Mouse (Mus musculus) brain, adult 2 months (tissue): Measurements from ENCODE around the gene Snhg11.

Experiments used
- DNase-seq: peaks from one replicate; pipeline ENCODE4 v3.0.0; 2011; ENCODE audit warnings: low read depth, low spot score

Snhg11 gene

DNA sequence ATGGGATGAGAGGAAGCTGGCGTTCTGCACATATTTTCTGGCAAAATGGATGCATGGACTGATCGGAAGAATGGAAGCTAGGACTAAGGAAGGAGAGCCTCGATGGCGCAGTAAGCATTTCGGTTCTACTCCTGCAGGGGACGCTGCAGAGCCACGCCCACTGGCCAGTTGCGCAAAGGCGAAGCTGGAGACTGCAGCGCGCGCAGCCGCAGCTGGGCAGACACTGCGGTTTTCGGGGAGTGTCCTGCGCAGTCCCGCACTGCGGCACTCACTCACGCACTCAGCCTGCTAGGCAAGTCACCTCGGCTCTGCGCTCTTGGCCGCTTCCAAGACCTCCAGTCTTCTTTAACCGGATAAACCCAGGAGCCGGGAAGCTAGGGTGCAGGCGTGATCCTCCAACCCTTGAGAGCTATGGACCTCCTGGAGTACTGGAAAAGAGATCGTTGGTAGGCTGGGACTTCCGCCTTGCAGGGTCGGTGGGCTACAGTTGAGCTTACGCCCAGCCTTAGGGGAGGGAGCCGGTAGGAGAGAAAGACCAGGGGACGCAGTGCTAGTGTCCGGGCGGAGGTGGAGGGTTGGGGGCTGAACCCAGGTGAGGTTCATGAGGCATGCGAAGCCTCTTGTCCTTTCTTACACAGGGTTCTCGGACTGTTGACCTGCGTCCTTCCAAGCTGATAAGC is at the start of gene Snhg11:
TSS of gene Snhg11 (plus strand) at position 196 of the 680 bp plus-strand sequence.
- DNase-seq = peak; percentile 96

DNA sequence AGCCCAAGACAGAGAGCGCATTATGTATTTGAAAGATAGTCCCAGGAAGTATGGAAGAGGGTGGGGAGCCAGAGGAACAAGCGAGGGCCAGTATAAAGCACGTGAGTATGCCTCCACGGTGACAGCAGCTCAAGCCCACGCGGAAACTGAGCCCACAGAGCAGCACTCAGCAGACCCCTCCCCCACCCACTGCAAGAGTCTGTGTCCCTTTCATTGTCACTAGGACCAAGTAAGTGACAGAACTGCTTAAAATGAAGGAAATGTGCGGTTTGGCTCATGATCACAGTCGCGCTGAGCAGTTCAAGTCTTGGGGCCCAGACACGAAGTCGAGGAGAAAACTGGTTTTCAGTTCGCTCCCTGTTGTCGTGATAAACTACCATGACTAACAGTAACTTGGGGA is 41.1 kb upstream of the Snhg11 start:
- no peak for DNase-seq

DNA sequence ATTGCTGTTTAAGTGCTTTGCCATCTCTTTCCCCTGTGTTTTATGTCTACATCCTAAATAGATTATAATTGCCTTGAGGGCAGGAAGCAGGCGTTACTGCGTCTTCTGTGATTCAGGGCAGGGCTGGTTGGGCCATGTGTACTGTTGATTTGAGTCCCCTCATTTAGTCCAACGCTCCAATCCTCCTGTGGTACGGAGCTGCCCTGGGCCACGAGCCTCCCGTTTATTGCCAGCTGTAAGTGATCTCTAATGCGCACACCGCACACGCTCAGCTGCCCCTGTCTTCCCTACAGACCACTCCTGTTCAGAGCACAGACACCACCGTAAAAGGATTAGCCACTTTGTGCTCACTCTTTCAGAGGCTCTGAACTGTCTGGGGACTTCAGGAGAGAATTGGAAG is 37.7 kb upstream of the Snhg11 start:
- DNase-seq = no peak

DNA sequence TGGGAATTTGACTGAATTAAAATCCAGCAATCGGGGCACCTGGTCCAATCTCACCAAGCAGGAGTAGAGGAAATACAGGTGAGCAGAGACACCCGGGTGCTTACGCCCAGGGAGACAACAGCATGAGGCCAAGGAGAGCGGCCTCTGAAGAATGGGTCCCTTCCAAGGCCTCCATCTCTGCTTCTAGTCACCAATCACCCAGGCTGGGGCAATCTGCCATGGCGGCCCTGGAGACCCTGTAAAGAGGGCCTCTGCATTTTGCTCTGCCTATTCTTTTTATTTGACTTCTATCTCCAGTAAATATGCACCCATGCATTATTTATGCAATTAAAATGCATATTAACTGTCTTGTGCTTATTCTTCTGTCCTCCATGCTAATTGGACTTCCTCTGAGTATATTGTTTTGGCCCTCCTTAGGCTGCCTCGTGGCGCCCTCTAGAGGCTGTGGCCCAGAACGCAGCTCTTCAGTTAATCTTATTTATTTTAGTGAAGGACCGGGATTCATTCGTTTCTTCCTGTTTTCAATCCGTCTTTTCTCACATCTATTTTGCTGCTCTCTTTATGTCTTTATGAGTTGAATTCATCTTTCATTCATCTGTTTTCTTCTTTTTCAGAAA is 35.4 kb upstream of the Snhg11 start:
- peak; percentile 62 for DNase-seq

DNA sequence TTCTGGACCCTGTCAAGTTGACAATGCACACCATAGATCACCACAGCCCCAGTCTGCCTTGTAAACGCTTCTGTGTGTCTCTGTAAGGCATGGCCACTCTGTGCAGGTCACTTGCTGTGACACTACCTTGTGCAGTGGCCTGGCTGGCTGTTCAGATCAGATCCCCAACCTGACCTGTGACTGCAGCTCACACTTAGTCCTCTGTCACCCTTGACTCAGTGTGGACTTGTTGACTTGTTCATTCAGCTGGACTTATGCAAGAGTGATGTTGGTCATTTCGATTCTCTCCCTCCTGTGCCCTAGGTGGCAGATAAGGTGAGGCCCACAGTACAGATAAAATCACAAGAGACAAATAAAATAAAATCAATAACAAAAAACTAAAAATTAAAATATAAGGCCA is 34.1 kb upstream of the Snhg11 start:
- DNase-seq = no peak

DNA sequence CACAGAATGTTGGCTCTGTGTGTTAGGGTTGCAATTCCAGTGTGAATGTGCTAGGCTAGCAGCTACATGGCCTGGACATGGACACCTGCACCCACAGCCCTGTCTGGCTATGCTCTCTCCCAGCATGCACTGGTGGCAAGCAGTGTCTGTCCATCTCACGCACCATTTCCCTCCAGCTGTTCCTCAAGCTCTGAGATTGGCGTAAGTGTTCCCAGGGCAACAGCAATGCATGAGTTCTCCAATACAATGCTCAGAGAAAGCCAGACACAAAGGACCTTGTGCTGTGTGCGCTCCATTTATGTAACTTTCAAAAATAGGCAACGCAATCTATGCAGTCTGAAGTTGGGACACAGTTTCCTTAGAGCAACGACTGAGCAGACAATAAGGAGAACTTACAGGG is 31.9 kb upstream of the Snhg11 start:
- DNase-seq = peak; percentile 28

DNA sequence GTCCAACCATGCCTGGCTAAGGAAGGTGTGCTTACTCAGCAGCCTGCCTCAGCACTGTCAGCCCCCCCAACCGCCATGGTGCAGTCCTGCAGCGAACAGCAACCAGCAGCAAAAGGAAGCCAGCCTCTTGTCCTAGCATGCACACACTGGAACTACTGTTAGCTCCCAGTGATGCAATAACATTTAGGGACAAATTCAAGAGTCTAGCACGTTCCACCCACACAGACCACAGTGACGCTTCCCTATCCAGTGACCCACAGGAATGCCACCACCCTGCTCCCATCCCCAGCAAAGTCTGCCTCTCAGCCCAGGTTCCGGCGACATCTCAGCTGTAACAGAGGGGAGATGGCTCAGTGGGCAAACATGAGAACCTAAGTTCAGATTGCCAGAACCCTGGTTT is 29.0 kb upstream of the Snhg11 start:
- no peak for DNase-seq

DNA sequence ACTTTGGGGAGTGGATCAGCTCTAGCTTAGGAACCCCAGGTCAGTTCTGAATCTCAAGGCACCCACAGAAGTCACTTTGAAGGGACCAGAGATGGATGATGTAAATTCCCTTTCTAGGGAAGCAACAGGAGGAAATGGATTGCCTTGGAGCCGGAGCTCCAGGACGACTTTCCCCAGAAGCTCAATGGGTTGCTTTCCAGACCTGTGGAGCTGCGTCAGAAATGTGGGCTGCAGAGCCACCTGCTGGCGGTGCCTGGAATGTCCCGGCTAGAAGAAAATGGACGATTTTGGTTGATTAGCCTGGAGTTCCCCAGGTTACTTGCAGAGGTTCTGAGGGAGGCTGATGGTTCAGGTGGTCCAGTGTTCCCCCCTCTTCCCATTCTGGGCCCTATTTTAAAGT is 27.6 kb upstream of the Snhg11 start:
- peak; percentile 72 for DNase-seq

DNA sequence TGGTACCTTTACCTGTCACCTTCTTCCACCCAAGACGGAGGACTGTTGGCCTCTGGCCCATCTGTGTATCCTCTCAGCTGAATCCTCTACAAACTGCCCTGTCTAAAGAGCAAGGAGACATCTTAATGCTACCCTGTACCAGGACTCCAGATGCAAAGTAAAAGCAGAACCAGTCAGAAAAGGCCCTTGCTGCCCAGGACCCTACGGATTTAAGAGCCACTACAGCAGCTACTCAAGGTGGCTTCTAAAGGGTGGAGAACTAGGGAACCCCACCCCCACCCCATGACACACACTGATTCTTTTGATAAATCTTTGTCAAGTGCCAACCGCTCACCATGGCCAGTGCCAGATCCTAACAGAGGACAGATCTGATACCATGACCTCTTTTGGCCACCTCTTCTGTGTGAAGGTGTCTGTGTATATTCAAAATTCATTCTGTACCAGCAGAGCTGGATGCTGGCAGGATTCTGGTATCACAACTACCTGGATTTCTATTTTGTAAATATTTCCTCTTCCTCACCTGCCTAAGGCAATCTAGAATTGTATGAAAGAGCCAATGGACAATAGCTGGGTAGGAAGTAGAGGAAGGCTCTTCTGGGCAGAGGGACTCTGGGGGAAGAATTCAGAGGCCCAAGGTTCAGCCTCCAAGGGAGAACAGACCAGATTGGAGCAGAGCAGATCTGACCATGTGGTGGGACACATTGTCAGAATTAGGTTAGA is 22.5 kb upstream of the Snhg11 start:
- DNase-seq = no peak

DNA sequence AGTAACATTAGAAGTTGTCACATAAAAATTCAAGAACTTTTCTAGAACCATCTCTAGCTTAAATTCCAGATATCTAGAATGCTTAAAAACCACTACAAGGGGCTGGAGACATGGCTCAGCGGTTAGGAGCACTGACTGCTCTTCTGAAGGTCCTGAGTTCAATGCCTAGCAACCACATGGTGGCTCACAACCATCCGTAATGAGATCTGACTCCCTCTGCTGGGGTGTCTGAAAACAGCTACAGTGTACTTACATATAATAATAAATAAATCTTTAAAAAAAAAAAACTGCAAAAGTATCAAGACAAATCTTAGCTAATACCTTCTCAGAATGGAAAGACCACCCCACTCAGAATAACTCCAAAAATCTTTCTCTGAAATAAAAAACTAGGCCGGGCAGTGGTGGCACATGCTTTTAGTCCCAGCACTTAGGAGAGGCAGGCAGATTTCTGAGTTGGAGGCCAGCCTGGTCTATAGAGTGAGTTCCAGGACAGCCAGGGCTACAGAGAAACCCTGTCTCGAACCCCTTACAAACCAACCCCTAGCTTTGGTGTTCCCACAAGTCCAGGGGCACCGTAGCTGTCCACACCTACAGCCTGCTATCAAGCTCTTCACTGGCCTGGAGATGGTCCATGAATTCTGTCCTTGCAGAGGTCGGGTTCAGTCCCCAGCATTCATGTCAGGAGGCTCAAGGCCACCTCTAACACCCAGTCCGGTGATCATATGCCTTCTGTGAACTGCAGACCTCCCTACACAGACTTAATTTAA is 20.9 kb upstream of the Snhg11 start:
- DNase-seq = no peak

DNA sequence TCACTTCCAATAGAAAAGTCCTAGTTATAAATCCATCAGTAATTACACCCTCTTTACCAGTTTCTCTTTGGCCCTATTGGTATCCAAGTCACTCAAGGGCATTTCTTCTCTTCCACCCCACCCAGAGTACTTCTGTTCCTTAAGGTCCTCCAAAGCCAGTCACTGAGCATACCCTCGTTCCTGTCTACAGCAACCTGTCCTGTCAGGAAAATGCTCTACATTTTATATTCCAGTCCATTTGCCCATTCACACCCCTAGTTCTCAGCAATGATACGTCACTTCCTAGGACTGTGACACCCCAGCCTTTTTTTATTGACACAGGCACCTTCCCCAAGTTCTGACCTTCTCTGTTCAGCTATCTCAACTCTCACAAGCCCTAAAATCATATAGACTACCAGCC is 20.2 kb upstream of the Snhg11 start:
- DNase-seq = no peak

DNA sequence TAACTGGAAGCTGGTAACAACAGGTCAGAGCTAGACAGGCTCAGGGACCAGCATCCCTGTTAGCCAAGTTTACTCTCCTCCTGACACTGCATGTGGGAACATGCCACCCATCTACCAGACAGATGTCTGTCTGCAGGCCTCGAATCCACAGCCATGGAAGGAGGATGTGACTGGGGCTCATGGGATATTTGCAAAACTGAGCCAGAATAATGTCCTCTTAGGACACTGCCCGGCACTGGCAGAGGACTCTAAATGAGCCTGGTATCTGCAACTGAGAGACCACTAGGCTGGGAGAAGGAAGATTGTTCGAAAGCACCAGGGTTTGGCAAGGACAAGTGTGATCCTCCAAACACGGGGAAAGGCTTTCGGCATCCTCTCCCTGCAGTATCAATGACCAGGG is 19.3 kb upstream of the Snhg11 start:
- DNase-seq = no peak

DNA sequence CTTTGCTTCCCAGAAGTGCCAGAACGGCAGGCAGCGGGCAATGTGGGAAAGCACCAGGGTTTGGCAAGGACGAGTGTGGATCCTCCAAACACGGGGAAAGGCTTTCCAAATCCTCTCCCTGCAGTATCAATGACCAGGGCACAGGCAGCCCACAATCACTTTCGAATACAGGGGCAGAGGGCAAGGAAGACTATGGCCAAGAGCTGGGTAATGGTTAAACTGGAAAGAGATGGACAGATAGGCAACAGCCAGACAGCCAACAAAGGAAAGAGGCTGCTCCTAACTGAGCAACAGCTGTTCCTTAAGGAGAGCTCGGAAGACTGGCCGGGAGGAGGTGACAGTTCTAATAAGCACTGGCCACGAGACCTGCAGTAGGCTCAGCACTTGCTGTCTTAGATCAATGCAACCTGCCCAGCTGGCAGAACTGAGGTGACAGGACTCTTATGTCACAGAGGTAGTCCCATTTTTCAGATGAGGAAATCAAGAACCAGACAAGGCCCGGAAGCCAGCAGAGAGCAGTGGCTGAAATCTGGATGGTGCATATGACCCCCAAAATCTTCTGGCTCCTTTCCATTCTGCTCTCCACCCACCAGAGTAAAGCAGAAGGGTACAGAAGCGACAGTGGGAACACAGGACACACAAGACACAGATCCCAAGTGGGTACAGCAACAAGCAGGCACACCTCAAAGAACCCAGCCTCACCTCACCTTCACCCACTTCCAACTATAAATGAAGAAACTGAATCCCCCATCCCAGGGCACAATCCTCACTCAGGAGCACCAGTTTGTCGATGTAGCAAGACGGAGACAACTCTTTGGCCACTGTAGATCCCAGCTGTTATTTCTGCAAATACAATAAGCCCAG is 15.4 kb upstream of the Snhg11 start:
- no peak for DNase-seq

DNA sequence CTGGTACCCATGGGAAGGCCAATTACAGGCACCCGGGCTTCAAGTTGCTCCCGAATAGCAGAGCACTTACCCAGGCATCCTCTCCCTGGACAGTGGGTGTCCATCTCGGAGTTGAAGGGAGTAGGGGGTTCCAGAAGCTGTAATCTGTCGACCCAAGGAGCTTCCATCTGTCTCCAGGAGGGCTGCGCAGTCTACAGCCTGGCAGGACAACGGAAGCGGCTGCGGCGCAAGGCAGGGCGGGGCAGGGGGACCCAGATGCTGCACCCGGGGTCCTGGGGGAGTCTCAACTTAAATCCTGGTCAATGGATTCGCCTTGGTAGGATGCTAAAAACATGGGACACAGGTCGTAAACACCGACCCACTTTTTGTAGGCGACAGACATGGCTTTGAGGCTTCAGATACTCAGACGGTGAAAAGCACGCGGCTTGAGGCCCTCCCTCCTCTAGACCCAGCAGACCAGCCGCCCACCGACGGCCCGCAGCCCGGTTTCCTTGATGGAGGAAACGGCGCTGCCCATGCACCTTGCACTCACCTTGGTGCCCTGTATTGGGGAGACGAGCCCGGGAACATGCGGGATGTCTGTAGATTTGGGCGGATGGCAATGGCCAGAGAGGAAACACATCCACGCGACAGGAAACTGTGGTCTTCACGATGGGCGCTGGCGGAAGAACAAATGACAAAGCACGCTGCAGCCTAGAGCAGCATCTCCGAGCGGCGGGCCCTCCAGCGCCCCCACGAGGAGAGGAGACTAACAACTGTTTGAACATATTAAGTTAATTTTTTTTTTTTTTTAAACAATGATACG is 14.4 kb upstream of the Snhg11 start:
- DNase-seq = peak; percentile 96

DNA sequence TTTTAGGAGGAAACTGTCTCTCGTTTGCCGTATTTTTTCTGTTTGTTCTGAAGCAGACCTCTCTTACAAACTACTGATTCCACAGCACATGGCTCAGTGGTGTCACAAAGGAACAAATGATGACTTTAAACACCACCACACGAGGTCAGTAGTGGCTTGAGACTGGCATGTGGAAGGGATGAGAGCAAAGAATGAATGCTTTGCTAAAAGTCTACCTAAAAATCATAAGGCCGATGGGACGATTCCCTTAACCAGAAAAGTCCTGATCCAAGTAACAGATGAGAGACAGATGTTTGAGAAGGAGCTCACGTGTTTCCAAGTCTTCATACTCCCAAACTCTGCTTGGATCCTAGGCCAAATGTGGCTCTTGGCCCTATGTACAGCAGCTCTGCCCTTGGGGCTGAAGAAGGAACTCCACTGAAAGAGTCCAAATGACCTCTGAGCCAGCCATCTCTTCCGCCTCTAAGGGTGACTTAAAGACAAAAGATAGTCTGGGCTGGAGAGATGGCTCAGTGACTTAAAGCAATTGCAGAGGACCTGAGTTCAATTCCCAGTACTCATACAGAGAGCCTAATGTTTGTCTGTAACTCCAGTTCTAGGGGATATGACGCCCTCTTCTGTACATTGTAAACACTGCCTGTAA is 13.6 kb upstream of the Snhg11 start:
- no peak for DNase-seq

DNA sequence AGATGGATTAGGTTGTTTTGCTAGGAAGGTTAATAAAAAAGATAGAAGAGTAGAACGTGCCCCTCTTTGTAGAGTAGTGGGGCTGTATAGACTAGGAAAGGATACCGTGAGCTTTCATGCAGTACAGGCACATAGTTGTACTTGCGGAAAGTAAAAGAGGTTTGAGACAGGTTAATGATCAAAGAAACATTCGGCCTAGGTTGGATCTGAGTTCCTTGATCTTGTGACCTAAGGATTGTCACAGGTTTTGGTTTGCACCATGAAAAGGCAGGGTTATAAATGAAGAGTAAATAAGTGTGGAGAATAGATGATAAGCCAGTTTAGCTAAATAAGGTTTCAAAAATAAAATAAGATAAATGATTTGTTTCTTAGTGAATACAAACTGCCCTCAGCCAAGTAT is 11.3 kb upstream of the Snhg11 start:
- DNase-seq = no peak

DNA sequence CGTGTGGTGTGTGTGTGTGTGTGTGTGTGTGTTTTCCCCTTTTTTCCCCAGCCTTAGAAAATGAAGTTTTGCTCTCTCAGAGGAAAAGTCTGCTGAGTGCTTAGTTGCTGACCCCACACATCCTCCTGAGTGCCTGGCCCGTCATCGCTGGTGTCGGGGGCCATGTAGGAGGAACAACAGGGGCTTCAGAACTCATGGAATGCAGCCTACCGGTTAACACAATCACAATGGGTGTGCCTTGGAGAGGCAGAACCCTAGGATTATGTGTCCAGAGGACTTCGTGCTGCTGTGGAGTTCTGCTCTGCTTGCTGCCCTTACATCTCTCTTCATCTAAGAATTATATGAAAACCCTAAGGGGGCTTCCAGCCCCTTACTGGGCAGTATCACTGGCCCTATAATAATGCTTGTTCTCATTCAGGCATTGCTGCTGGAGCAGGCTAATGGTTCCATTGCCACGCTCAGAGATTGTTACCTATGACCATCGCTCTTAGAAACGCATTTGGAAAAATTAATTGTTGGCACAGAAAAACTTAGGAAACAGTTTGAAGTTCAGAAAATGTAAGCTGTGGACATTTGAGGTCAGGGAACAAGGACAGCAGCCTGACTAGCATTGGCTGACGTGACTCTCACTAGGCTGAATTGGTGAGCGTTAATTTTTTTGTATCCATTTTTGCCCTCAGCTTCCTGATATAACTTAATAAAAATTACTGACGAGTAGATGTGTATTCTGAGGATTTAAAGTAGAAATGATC is 10.2 kb upstream of the Snhg11 start:
- no peak for DNase-seq

DNA sequence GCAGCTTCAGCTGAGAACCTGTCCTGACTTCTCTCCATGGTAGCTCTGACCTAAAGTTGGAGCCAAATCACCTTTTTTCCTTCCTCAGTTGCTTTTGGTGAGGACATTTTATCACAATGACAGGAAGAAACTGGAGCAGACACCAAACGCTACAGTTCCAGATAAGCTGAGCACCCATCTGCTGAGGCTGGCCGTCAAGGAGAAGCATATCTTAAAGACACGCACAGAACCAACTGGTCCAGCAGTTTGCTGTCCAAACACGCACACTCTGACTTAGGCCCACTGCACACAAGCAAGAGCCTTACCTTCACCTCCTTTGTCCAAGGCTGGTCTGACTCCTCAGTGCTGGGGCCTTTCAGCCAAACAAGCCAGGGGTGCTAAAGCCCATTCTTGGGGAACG is 7.8 kb upstream of the Snhg11 start:
- DNase-seq = no peak

DNA sequence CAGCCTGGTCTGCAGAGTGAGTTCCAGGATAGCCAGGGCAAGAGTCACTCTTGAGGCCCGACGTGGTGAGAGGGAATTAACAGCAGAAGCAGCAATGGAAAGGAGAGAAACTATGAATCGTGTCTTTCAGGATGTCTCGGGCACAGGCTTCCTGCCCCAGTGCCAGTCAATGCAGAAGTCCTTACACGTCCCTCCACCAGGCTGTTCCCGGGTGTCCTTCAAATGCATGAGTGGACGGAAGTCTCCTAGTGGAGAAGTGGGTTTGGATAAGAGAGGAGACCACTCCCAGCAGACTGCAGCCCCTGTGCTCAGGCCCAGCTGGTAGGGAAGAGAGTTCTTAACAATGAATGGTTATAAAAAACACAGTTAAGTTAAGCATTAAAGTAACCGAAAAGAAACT is 7.1 kb upstream of the Snhg11 start:
- DNase-seq = no peak
